Mouse (Mus musculus): Measurements from ENCODE around the gene Arhgap9.

Gene Arhgap9

GRCm38 (mm10) chr10:127321621-127322020 is at the start of gene Arhgap9:
Arhgap9 (plus strand) TSS chr10:127321964.
- no peak for DNase-seq (ENCODE audit: low read depth, low spot score)

GRCm38 (mm10) chr10:127272371-127272770 is 49.4 kb upstream of the Arhgap9 start:
- no peak for DNase-seq (ENCODE audit: low read depth, low spot score)

DNA sequence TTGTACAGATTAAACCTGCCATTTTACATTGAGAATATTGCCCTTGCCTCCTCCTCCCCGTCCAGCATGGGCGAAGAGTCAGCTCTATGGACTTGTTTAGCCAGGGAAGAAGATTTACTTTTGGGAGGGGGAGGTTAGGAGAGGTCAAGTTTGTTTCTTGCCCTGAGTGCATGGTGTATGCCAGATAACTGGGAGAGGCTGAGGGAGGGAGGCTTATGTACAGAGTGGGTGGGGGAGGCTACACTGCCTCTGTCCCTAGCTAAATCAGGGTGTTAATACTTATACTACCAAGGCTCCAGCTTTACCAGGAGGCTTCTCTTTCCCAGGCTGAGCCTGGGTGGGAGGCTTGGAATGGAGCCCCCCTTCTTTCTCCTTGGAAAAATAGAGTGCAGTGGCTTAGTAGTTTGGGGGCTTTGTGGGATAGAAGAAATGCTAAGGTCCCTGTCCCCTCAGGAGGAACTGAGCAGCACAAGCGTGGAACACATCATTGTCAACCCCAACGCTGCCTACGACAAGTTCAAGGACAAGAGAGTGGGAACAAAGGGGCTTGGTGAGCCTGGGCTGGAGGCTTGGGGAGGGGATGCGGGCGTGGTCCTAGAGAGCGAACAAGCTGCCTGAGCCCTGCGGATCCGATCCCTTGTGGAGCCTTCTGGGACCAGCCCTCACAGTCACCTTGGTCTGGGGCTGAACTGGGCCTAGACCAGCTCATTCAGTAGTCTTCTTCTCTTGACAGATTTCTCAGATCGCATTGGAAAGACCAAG is 47.3 kb upstream of the Arhgap9 start:
- DNase-seq (ENCODE audit: low read depth, low spot score): no peak

DNA sequence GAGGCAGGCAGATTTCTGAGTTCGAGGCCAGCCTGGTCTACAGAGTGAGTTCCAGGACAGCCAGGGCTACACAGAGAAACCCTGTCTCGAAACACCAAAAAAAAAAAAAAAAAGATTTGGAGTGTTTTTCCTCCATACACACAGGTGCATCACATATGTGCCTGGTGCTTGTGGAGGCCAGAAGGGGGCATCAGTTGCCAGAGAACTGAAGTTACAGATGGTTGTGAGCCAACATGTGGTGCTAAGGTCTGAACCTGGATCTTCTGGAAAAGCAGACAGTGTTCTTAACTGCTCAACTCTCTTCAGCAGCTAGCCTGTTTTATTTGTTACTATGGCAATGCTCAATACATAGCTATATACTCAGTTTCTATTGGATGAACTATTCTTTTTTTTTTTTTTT is 42.0 kb upstream of the Arhgap9 start:
- no peak for DNase-seq (ENCODE audit: low read depth, low spot score)

DNA sequence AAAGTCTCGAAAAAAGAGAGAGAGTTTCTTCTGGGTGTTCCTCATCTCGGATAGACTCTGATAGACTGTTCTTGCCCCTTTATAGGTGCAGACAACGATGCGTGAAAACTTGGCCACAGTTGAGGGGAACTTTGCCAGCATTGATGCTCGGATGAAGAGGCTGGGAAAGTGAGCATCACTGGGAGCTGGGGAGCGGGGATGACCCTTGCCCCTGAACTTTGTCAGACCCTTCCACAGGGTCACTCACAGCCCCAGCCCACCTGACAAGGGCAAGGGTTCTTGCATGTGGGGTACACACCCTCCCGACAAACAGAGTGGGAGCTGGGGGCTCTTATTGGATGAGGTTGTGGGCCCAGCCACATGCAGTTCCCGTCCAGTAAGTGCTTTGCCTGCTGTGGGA is 40.4 kb upstream of the Arhgap9 start:
- no peak for DNase-seq (ENCODE audit: low read depth, low spot score)

DNA sequence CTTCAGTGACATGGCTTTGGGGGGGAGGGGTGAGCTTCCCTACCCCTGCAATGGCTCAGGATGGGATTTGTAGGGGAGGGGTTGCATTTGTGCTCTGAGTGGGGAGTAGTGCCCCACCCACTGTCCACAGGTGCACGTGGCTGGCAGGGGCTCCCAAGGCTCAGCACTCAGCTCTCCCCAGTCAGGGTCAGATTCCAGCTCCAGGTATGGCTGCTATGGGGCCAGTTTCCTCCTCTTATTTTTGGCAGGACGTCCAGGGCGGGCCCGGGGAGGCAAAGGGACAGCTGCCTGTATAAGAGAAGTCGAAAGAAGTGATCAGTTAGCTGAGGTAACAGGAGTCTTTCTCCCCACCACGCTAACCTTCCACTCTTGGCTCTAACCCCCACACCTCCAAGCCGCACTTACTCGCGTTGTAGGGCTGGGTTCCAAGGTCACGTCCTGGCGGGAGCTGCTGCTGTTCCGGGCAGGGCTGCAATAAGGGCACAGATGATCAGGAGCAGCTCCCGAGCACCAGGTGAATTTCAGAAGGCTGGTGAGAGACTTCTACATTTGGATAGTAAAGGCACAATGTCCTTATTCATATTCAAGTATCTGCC is 39.0 kb upstream of the Arhgap9 start:
- DNase-seq (ENCODE audit: low read depth, low spot score): no peak

DNA sequence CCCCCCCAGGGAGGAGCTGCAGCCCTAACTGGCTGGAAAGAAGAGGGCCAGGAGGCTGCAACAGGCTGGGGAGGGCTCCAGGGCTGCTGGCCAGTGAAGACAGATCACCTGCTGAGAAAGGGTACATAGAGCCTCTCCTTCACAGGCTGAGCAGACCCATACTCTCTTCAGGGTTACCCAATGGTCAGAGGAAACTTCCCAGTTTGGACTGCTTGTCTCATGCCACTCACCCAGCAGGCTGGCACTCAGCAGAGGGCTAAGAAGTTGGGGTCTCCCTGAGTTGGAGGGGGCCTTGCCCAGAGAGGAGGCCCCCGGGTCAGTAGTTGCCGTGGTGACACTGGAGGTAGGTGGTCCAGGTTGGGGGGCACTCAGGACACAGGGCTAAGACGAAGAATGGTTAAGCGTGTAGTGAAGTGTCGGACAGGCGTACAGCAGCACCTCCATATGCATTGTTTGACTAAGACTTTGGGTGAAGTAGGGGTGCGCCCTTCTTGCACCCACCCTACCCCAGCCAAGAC is 37.6 kb upstream of the Arhgap9 start:
- DNase-seq (ENCODE audit: low read depth, low spot score): no peak

- DNase-seq (ENCODE audit: low read depth, low spot score): no peak
Observed at GRCm38 (mm10) chr10:127284724-127285500, 36.9 kb upstream of the Arhgap9 start.

DNA sequence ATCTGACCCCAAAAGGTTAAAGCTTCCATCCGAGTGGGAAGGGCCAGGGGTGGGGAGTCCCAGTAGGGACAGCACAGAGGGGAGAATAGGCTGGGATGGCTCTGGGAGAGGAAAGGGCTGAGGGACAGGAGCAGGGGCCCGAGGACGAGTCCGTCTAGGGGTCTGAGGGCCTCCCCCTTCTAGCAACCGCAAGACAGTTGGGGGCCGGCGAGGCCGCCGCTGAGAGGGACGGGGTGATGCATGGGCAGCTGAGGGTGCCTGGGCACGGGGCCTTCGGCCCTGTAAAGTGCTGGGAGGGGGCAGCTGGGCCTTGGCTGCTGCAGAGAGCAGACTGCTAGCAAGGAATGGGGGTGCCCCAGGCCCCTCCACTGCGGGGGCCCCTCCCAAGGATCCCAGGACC is 36.1 kb upstream of the Arhgap9 start:
- no peak for DNase-seq (ENCODE audit: low read depth, low spot score)

GRCm38 (mm10) chr10:127286194-127286593 is 35.6 kb upstream of the Arhgap9 start:
- DNase-seq (ENCODE audit: low read depth, low spot score): no peak

- no peak for DNase-seq (ENCODE audit: low read depth, low spot score)
Observed at GRCm38 (mm10) chr10:127286730-127287129, 35.0 kb upstream of the Arhgap9 start.

GRCm38 (mm10) chr10:127287271-127287935 is 34.4 kb upstream of the Arhgap9 start:
- no peak for DNase-seq (ENCODE audit: low read depth, low spot score)

DNA sequence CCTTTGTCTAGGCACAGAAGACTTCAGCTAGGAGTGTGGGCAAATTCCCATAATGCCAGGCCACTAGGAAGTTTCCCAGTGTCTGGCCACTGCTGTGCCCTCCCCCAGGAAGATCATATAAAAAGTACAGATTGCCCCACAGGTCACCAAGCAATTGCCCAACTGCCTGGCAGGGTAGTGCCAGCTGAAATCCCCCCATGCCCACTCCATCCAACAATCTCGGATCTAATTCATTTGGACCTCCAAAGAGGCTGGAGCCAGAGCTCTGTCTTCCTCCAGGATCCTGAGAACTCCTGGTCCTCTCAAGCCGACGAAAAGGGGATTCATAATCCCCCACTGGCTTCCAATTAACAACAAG is 33.8 kb upstream of the Arhgap9 start:
- DNase-seq (ENCODE audit: low read depth, low spot score): no peak

DNA sequence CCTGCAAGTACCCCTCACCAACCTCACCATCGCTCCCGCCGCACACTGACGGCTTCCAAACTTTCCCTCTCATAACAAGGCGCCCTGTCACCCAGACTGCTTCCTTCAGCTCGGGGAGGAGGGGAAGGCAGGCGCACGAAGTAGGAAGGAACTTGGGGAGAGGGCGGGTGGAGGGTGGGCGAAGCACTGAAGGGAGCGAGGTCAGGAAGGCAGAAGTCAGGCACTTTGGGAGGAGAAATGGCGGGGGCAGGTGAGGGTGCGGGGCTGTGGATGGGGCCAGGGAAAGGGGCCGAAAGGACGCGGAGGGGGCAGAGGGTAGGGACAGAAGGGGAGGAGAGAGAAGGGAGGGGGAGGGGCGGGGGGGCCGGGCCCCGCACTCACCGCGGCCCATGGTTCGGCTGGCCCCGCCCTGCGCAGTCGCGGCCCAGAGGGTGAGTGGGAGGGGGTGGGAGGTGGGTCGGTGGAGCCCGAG is 33.4 kb upstream of the Arhgap9 start:
- DNase-seq (ENCODE audit: low read depth, low spot score): no peak

DNA sequence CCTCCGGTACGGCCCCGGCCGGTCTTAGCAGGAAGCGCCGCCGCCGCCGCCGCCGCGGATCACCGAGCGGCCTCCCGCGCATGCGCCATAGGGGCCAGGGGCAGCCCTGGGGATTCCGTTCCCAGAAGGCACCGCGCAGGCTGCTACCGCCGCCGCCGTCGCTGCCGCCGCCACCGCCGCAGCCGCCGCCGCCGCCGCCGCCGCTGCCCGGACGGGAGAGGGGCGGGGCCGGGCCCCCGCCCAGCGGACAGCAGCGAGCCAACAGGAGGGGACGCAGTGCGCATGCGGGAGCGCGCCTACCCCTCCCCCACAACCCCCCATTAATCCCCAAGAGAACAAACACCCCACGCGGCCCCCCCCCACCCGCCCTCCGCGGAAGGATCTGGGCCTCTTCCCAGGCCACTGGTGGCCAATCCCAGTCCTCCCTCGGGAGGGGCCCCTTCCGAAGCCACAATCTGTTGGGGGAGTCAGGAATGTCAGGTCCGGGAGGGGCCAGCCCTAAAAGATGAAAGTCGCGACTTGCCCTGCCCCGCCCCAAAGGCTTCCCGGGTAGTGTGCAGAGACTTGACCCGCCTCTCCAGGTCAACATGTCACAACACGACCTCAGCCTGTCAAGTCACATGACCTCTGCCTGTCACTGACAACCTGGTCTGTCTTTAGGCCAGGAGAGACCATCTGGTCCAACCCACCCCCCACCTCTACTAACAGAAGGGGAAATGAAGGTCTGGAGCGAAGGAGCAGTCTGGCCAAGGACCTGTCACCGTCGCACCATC is 32.8 kb upstream of the Arhgap9 start, which contains the start of gene Mbd6:
Gene Mbd6 (minus strand): TSS at position 219 of the 773 bp plus-strand sequence.
- peak; percentile 89 for DNase-seq (ENCODE audit: low read depth, low spot score)

DNA sequence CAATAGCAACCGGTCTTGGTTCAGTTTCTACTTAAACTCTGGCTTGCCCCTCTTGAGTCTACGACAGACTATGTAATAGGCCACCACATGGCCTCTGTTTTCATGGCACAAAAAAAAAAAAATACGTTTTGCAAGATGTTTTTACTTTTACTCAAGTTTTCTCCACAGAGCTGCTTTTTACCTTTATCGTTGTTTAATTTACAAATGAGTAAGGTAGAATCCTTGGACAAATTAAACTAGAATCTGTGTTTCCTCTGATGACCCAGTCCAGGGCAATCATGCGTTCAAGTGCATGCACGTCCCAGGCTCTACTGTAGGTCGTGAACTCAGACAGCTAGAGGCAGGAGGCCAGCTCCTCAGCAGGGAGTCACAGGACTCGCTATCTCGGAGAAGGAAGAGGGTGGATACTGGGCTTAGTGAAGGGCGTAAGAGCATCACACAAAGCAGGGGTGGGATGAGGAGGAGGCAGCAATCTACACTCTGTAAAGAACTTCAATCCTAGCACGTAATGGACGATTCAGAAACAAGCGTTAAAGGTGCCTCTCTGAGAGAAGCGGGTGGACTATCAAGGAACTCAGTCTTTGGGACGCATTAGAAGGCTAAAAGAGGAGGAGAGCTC is 32.1 kb upstream of the Arhgap9 start:
- DNase-seq (ENCODE audit: low read depth, low spot score): peak; percentile 46

- peak; percentile 100 for DNase-seq (ENCODE audit: low read depth, low spot score)
Observed at GRCm38 (mm10) chr10:127290307-127290929, 31.3 kb upstream of the Arhgap9 start.

- peak; percentile 26 for DNase-seq (ENCODE audit: low read depth, low spot score)
Observed at GRCm38 (mm10) chr10:127290930-127291880, 30.6 kb upstream of the Arhgap9 start.
